Mouse (Mus musculus): Measurements from ENCODE around the gene Gpr4. TPM values are rescaled to one million over a fixed set of nuclear protein-coding genes. Genes with fewer than 3 reads are reported as not detected.

The Gpr4 gene
- polyA plus RNA-seq, 1 experiment from 2014 or later, result 1.8 TPM

- H3K9me3 ChIP-seq (replicated peaks; ENCODE audit: control insufficient read depth, low read length), result no peaks in the 10 kb centered on the region
- peaks cover 18% of the 10 kb centered on the region for H3K36me3 ChIP-seq (ENCODE audit: control insufficient read depth, insufficient read depth, low read length)
- no peak overlapping the region for H3K4me3 ChIP-seq (ENCODE audit: low read depth, low read length)
- no peak overlapping the region for H3K4me2 ChIP-seq (ENCODE audit: low read length)
- no peak overlapping the region for H3K27ac ChIP-seq (ENCODE audit: low read depth, low read length)
- no peak for ATAC-seq
- no peaks in the 10 kb centered on the region for H3K27me3 ChIP-seq (replicated peaks; ENCODE audit: control insufficient read depth, insufficient read depth, low read length)
- 94% methylated on average over 2 of the region's 2 CpGs for WGBS
- no peaks in the 10 kb centered on the region for H3K4me1 ChIP-seq (ENCODE audit: control insufficient read depth, insufficient read depth, low read length)
- DNase-seq (ENCODE audit: low spot score), result no peak
- H3K9ac ChIP-seq (ENCODE audit: low read length), result no peak overlapping the region
Observed at GRCm38 (mm10) chr7:19247511-19247910, 35.2 kb downstream of the Gpr4 start.

GRCm38 (mm10) chr7:19252078-19252477 lies 39.7 kb downstream of the Gpr4 start:
- H3K9me3 ChIP-seq (replicated peaks; ENCODE audit: control insufficient read depth, low read length), result no peaks in the 10 kb centered on the region

GRCm38 (mm10) chr7:19253437-19253836 lies 41.1 kb downstream of the Gpr4 start:
- no peak overlapping the region for H3K4me3 ChIP-seq (ENCODE audit: low read depth, low read length)
- no peak overlapping the region for H3K27ac ChIP-seq (ENCODE audit: low read depth, low read length)
- H3K27me3 ChIP-seq (replicated peaks; ENCODE audit: control insufficient read depth, insufficient read depth, low read length), result no peaks in the 10 kb centered on the region
- H3K9ac ChIP-seq (ENCODE audit: low read length), result no peak overlapping the region
- H3K4me1 ChIP-seq (ENCODE audit: control insufficient read depth, insufficient read depth, low read length), result no peaks in the 10 kb centered on the region
- DNase-seq (ENCODE audit: low spot score) (no peak), ATAC-seq (no peak)
- H3K9me3 ChIP-seq (replicated peaks; ENCODE audit: control insufficient read depth, low read length), result no peaks in the 10 kb centered on the region
- peaks cover 24% of the 10 kb centered on the region for H3K36me3 ChIP-seq (ENCODE audit: control insufficient read depth, insufficient read depth, low read length)
- WGBS, result 81% methylated on average over 5 of the region's 5 CpGs
- no peak overlapping the region for H3K4me2 ChIP-seq (ENCODE audit: low read length)

More at GRCm38 (mm10) chr7:19252078-19252477, 39.7 kb downstream of the Gpr4 start:
- ATAC-seq, result no peak
- 88% methylated on average over 4 of the region's 4 CpGs for WGBS
- no peak overlapping the region for H3K4me3 ChIP-seq (ENCODE audit: low read depth, low read length)
- no peaks in the 10 kb centered on the region for H3K4me1 ChIP-seq (ENCODE audit: control insufficient read depth, insufficient read depth, low read length)
- peaks cover 15% of the 10 kb centered on the region; the same call in 1 of the 2 replicates for H3K36me3 ChIP-seq (ENCODE audit: control insufficient read depth, insufficient read depth, low read length)
- H3K9ac ChIP-seq (ENCODE audit: low read length), result no peak overlapping the region
- DNase-seq (ENCODE audit: low spot score), result no peak
- no peak overlapping the region for H3K4me2 ChIP-seq (ENCODE audit: low read length)
- no peak overlapping the region for H3K27ac ChIP-seq (ENCODE audit: low read depth, low read length)
- no peaks in the 10 kb centered on the region for H3K27me3 ChIP-seq (replicated peaks; ENCODE audit: control insufficient read depth, insufficient read depth, low read length)

GRCm38 (mm10) chr7:19255395-19255794 lies 43.1 kb downstream of the Gpr4 start:
- Histone ChIP-seq H3K27me3 (replicated peaks; ENCODE audit: control insufficient read depth, insufficient read depth, low read length) (no peaks in the 10 kb centered on the region), H3K36me3 (ENCODE audit: control insufficient read depth, insufficient read depth, low read length) (peaks cover 43% of the 10 kb centered on the region), H3K4me1 (ENCODE audit: control insufficient read depth, insufficient read depth, low read length) (no peaks in the 10 kb centered on the region), H3K4me2 (ENCODE audit: low read length) (no peak overlapping the region), H3K4me3 (ENCODE audit: low read depth, low read length) (no peak overlapping the region), H3K9ac (ENCODE audit: low read length) (no peak overlapping the region), H3K27ac (ENCODE audit: low read depth, low read length) (no peak overlapping the region), H3K9me3 (replicated peaks; ENCODE audit: control insufficient read depth, low read length) (no peaks in the 10 kb centered on the region)
- ATAC-seq, result no peak
- WGBS, result 88% methylated on average over 17 of the region's 17 CpGs
- no peak for DNase-seq (ENCODE audit: low spot score)

GRCm38 (mm10) chr7:19256567-19256966 lies 44.2 kb downstream of the Gpr4 start:
- Histone ChIP-seq H3K36me3 (ENCODE audit: control insufficient read depth, insufficient read depth, low read length) (peaks cover 53% of the 10 kb centered on the region), H3K4me3 (ENCODE audit: low read depth, low read length) (no peak overlapping the region), H3K9ac (ENCODE audit: low read length) (no peak overlapping the region), H3K27ac (ENCODE audit: low read depth, low read length) (no peak overlapping the region), H3K27me3 (replicated peaks; ENCODE audit: control insufficient read depth, insufficient read depth, low read length) (no peaks in the 10 kb centered on the region), H3K9me3 (replicated peaks; ENCODE audit: control insufficient read depth, low read length) (no peaks in the 10 kb centered on the region), H3K4me2 (ENCODE audit: low read length) (no peak overlapping the region), H3K4me1 (ENCODE audit: control insufficient read depth, insufficient read depth, low read length) (no peaks in the 10 kb centered on the region)
- DNase-seq (ENCODE audit: low spot score) (no peak), ATAC-seq (no peak)
- WGBS, result 93% methylated on average over 7 of the region's 7 CpGs

- Histone ChIP-seq H3K9me3 (replicated peaks; ENCODE audit: control insufficient read depth, low read length) (no peaks in the 10 kb centered on the region), H3K27me3 (replicated peaks; ENCODE audit: control insufficient read depth, insufficient read depth, low read length) (no peaks in the 10 kb centered on the region), H3K9ac (ENCODE audit: low read length) (no peak overlapping the region), H3K4me2 (ENCODE audit: low read length) (no peak overlapping the region), H3K27ac (ENCODE audit: low read depth, low read length) (no peak overlapping the region), H3K4me3 (ENCODE audit: low read depth, low read length) (no peak overlapping the region), H3K36me3 (ENCODE audit: control insufficient read depth, insufficient read depth, low read length) (peaks cover 61% of the 10 kb centered on the region), H3K4me1 (ENCODE audit: control insufficient read depth, insufficient read depth, low read length) (no peaks in the 10 kb centered on the region)
- peak; percentile 72 for DNase-seq (ENCODE audit: low spot score)
- peak; percentile 83 for ATAC-seq
- WGBS, result 31% methylated on average over 11 of the region's 11 CpGs
Observed at GRCm38 (mm10) chr7:19257390-19258022, 45.2 kb downstream of the Gpr4 start.

- no peak for ATAC-seq
- peaks cover 69% of the 10 kb centered on the region for H3K36me3 ChIP-seq (ENCODE audit: control insufficient read depth, insufficient read depth, low read length)
- H3K4me1 ChIP-seq (ENCODE audit: control insufficient read depth, insufficient read depth, low read length), result no peaks in the 10 kb centered on the region
- H3K27ac ChIP-seq (ENCODE audit: low read depth, low read length), result no peak overlapping the region
- no peak overlapping the region for H3K4me2 ChIP-seq (ENCODE audit: low read length)
- 82% methylated on average over 3 of the region's 3 CpGs for WGBS
- H3K4me3 ChIP-seq (ENCODE audit: low read depth, low read length), result no peak overlapping the region
- H3K27me3 ChIP-seq (replicated peaks; ENCODE audit: control insufficient read depth, insufficient read depth, low read length), result no peaks in the 10 kb centered on the region
- no peak for DNase-seq (ENCODE audit: low spot score)
- no peaks in the 10 kb centered on the region for H3K9me3 ChIP-seq (replicated peaks; ENCODE audit: control insufficient read depth, low read length)
- no peak overlapping the region for H3K9ac ChIP-seq (ENCODE audit: low read length)
Observed at GRCm38 (mm10) chr7:19258336-19258735, 46.0 kb downstream of the Gpr4 start.

GRCm38 (mm10) chr7:19265147-19265546 lies 52.8 kb downstream of the Gpr4 start:
- no peak overlapping the region for H3K9ac ChIP-seq (ENCODE audit: low read length)
- H3K36me3 ChIP-seq (ENCODE audit: control insufficient read depth, insufficient read depth, low read length), result peaks cover 48% of the 10 kb centered on the region
- H3K4me2 ChIP-seq (ENCODE audit: low read length), result no peak overlapping the region
- no peak overlapping the region for H3K27ac ChIP-seq (ENCODE audit: low read depth, low read length)
- WGBS, result 85% methylated on average over 7 of the region's 7 CpGs
- DNase-seq (ENCODE audit: low spot score), result no peak
- no peak overlapping the region for H3K4me3 ChIP-seq (ENCODE audit: low read depth, low read length)
- no peaks in the 10 kb centered on the region for H3K27me3 ChIP-seq (replicated peaks; ENCODE audit: control insufficient read depth, insufficient read depth, low read length)
- no peaks in the 10 kb centered on the region for H3K9me3 ChIP-seq (replicated peaks; ENCODE audit: control insufficient read depth, low read length)
- H3K4me1 ChIP-seq (ENCODE audit: control insufficient read depth, insufficient read depth, low read length), result peaks cover 10% of the 10 kb centered on the region
- ATAC-seq, result no peak

GRCm38 (mm10) chr7:19265928-19266822 lies 53.8 kb downstream of the Gpr4 start:
- no peak overlapping the region for H3K27ac ChIP-seq (ENCODE audit: low read depth, low read length)
- WGBS, result 82% methylated on average over 10 of the region's 10 CpGs
- H3K9me3 ChIP-seq (replicated peaks; ENCODE audit: control insufficient read depth, low read length), result no peaks in the 10 kb centered on the region
- no peak overlapping the region for H3K4me3 ChIP-seq (ENCODE audit: low read depth, low read length)
- H3K4me2 ChIP-seq (ENCODE audit: low read length), result no peak overlapping the region
- H3K9ac ChIP-seq (ENCODE audit: low read length), result no peak overlapping the region
- ATAC-seq, result no peak
- H3K36me3 ChIP-seq (ENCODE audit: control insufficient read depth, insufficient read depth, low read length), result peaks cover 38% of the 10 kb centered on the region
- peaks cover 18% of the 10 kb centered on the region for H3K4me1 ChIP-seq (ENCODE audit: control insufficient read depth, insufficient read depth, low read length)
- no peaks in the 10 kb centered on the region for H3K27me3 ChIP-seq (replicated peaks; ENCODE audit: control insufficient read depth, insufficient read depth, low read length)
- DNase-seq (ENCODE audit: low spot score), result no peak
